Mouse (Mus musculus) heart, adult 2 months (tissue): ENCODE results near the gene Gm20388. TPM values are rescaled to one million over a fixed set of nuclear protein-coding genes. Genes with fewer than 3 reads are reported as not detected.

ENCODE experiments used
- DNase-seq, 2 experiments: peaks; one replicate each; pipeline ENCODE4 v3.0.0; 2021
- H3K27ac ChIP-seq: fragments of 200-600 bp; 2 replicates; pipeline ENCODE4 v1.8.1; 2022
- H3K27me3 ChIP-seq: fragments of 200-500 bp; 2 replicates; pipeline ENCODE4 v1.6.1; 2012; ENCODE audit warnings: mild to moderate bottlenecking, low read length, inconsistent platforms, mixed read lengths; ENCODE audit not compliant: control insufficient read depth, insufficient read depth
- H3K36me3 ChIP-seq: fragments of 200-500 bp; 2 replicates; pipeline ENCODE4 v1.6.1; 2012; ENCODE audit warnings: low read length, inconsistent platforms; ENCODE audit not compliant: control insufficient read depth, insufficient read depth
- H3K4me1 ChIP-seq: fragments of 200-500 bp; 2 replicates; pipeline ENCODE4 v1.6.1; 2011; ENCODE audit warnings: low read length; ENCODE audit not compliant: control insufficient read depth, insufficient read depth
- H3K4me3 ChIP-seq: fragments of 200-600 bp; 2 replicates; pipeline ENCODE4 v1.8.1; 2022
- H3K79me2 ChIP-seq: fragments of 200-500 bp; replicated peaks from 2 replicates; pipeline ENCODE4 v1.6.1; 2012; ENCODE audit warnings: mild to moderate bottlenecking, inconsistent platforms, low read length, moderate library complexity, mixed read lengths; ENCODE audit not compliant: control insufficient read depth, insufficient read depth
- H3K9ac ChIP-seq: fragments of 200-500 bp; 2 replicates; pipeline ENCODE4 v1.6.1; 2012; ENCODE audit warnings: low read depth, mild to moderate bottlenecking, control low read depth, inconsistent platforms, low read length, mixed read lengths
- CTCF ChIP-seq: fragments of 200-600 bp; IDR thresholded peaks from 2 replicates; pipeline ENCODE4 v1.8.1; 2022; ENCODE audit warnings: antibody characterized with exemption, mild to moderate bottlenecking, moderate library complexity
- EP300 ChIP-seq: fragments of 200-500 bp; IDR thresholded peaks from 2 replicates; pipeline ENCODE4 v1.6.1; 2011; ENCODE audit warnings: low read depth, low read length, control low read depth; ENCODE audit not compliant: insufficient read depth
- POLR2A ChIP-seq: fragments of 200-500 bp; IDR thresholded peaks from 2 replicates; pipeline ENCODE4 v1.6.1; 2011; ENCODE audit warnings: mild to moderate bottlenecking, low read depth, low read length, control low read depth; ENCODE audit not compliant: insufficient read depth
- WGBS: fragments of 180-500 bp; shearing (Covaris S2); methylation state at CpG from one replicate; pipeline ENCODE4 v1.1.7; 2018; 5-methylcytosine and 5-hydroxymethylcytosine counted together
- intact Hi-C: fragments of 180-260 bp; cut with DNase I; formaldehyde crosslinking; loops from one replicate; pipeline ENCODE4 v1.15.1; 2025
- polyA plus RNA-seq: library from polyadenylated mRNA; depleted of rRNA; stranded (reverse); fragments of >200 nt; gene quantifications from 2 replicates; pipeline ENCODE4 v1.2.3, GENCODE M21; 2012
- total RNA-seq, 2 experiments: library from RNA; stranded (reverse); gene quantifications; 2 replicates each; pipeline ENCODE4 v1.2.3; 2021

Gene Gm20388
- total and polyA plus RNA-seq, 3 experiments, result 1.8 to 32.3 TPM; not detected in 1

DNA sequence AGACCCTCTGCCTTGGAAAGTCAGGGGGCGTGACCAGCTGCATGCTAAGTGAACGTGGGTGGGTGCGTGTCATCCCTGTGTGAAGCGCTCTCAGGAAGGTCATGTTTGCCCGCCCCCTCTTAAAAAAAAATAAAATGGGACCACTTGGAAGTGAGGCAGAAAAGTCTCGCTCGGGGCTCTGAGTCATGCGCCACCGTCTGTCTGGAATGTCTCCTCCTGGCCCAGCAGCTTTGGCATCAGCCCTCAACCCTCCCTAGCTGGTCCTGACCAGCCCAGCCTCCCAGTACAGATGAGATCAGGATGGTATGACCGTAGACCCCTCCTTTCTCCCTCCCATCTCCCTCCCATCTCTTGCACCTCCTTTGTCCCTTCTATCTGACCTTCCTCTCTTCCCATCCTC, 2314.8 kb downstream of the Gm20388 start:
- no peaks in the 10 kb centered on the region for H3K36me3 ChIP-seq
- H3K4me3 ChIP-seq, result no peak overlapping the region
- DNase-seq, result no peak
- H3K27me3 ChIP-seq, result no peaks in the 10 kb centered on the region
- 48% methylated on average over 10 of the region's 10 CpGs for WGBS
- TF ChIP-seq POLR2A (no peak), EP300 (no peak), CTCF (peak; percentile 47)
- no peak overlapping the region for H3K27ac ChIP-seq
- H3K79me2 ChIP-seq, result no peaks in the 10 kb centered on the region
- intact Hi-C loops, result no loop called here
- H3K9ac ChIP-seq, result no peak overlapping the region
- no peaks in the 10 kb centered on the region; the same call in 1 of the 2 replicates for H3K4me1 ChIP-seq

DNA sequence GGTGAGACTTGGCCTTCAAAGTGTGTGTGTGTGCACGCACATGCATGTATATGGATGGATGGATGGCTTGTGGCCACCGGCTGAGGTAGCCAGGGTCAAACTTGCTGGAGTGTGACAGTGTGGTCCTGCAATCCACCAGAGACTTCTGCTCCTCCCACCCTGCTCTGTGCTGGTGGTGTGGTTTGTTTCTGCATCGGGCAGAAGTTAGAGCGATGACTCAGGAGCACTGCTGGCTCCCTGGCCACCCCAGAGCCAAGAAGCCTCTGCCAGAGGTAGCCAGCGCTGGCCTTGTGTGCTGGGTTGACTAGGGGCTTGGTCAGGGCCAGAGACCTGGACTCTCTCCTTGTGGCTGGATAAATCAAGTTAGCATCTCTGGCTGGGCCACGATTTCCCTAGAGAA, 2316.7 kb downstream of the Gm20388 start:
- no peaks in the 10 kb centered on the region for H3K27me3 ChIP-seq
- intact Hi-C loops, result no loop called here
- no peak for DNase-seq
- no peaks in the 10 kb centered on the region for H3K79me2 ChIP-seq
- no peak overlapping the region for H3K4me3 ChIP-seq
- 77% methylated on average over 6 of the region's 6 CpGs for WGBS
- no peak overlapping the region for H3K27ac ChIP-seq
- H3K36me3 ChIP-seq, result no peaks in the 10 kb centered on the region
- TF ChIP-seq POLR2A (no peak), EP300 (no peak), CTCF (no peak)
- H3K4me1 ChIP-seq, result peaks cover 6% of the 10 kb centered on the region
- no peak overlapping the region for H3K9ac ChIP-seq

DNA sequence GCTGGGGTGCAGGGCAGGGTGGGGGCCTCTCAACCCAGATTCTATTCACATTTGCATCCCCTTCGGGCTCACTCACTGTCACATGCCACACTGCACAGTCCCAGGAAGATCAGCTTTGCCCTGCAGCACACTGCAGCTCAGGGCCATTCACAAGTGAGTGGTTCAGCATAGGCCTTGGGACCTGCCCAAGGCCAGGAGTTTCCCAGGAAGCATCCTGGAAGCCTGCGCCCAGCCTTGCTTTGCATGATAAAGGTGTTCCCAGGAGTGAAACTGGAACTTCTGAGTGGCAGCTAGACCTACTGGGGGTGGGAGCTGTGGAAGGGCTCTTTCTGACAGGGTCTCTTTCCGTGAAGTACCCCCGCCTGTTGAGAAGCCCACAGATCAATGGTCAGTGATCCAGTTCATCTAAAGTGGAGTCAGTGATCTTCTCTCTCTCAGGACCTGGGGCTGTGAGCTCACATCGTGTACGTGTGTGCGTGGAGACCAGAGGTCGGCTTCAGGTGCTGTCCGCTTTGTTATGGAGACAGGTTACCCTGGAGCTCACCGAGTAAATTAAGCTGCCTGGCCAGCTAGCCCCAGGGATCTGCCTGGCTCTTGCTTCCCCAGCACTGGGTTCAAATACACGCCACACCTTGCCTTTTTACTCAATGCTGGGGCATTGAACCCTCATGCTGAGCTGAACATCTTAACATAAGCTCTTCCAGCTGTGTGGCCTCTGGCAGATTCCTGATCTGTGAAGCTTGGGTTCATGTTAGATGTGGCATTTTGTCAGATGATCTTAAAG, 2318.3 kb downstream of the Gm20388 start:
- 92% methylated on average over 11 of the region's 11 CpGs for WGBS
- DNase-seq, result no peak
- TF ChIP-seq EP300, result no peak
- no peak for TF ChIP-seq CTCF
- no peak for TF ChIP-seq POLR2A
- peaks cover 15% of the 10 kb centered on the region for H3K4me1 ChIP-seq
- no peak overlapping the region for H3K4me3 ChIP-seq
- H3K27ac ChIP-seq, result no peak overlapping the region
- H3K27me3 ChIP-seq, result no peaks in the 10 kb centered on the region
- H3K9ac ChIP-seq, result no peak overlapping the region
- intact Hi-C loops, result no loop called here
- no peaks in the 10 kb centered on the region for H3K36me3 ChIP-seq
- H3K79me2 ChIP-seq, result no peaks in the 10 kb centered on the region

DNA sequence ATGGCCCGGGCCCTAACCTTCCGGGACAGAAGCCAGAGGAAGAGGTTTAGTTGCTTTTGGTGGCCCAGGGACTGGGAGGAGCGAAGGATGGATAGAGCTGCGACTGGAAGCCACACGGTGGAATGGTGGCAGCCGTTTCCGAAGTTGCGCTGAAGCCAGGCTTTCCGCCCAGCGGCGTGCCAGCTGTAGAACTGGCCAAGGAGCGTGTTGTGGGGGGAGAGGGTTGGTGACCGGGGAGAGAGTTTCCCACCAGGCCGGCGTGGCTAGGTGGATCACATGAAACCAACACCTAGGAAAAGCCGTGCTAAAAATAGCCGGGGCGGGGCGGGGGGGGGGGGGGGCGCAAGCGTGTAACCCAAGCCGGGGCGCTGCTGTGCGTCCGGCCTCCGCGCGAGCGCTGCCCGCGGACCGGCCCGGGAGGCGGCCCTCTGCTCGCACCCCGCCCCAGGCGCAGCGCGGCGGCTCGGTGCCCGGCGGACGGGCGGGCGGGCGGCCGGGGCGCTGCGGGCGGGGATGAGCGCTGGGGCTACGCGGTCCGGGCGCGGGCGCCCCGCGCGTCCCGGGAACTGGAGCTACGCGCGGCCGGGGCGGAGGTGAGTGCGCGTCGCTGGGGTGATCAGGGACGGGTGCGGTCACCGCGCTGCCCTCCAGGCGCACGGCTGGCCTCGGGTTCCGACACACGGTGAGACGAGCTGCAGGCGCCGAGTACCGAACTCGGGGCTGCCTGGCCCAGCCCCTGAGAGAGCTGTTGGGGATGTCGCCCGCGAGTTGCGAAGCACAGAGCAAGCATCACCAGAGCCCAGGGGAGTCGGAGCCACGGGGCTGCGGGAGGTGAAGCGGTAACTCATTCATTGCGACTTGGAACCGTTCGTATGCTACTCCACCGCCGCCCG, 2319.4 kb downstream of the Gm20388 start:
- no peaks in the 10 kb centered on the region for H3K27me3 ChIP-seq
- H3K27ac ChIP-seq, result peak overlapping the region; percentile 61
- intact Hi-C loops, result loop anchor here (1.0 to 5.0 kb wide), 3 partner anchors 29 to 88 kb away; no protein-coding TSS in a partner anchor
- no peaks in the 10 kb centered on the region for H3K79me2 ChIP-seq
- H3K36me3 ChIP-seq, result no peaks in the 10 kb centered on the region
- TF ChIP-seq EP300 (peak; percentile 59; the same call in 1 of the 2 replicates), POLR2A (no peak), CTCF (no peak)
- WGBS, result 2% methylated on average over 84 of the region's 98 CpGs
- peak; percentile 71 for DNase-seq
- peaks cover 17% of the 10 kb centered on the region for H3K4me1 ChIP-seq
- peak overlapping the region; percentile 66 for H3K4me3 ChIP-seq
- peak overlapping the region; percentile 90 for H3K9ac ChIP-seq

DNA sequence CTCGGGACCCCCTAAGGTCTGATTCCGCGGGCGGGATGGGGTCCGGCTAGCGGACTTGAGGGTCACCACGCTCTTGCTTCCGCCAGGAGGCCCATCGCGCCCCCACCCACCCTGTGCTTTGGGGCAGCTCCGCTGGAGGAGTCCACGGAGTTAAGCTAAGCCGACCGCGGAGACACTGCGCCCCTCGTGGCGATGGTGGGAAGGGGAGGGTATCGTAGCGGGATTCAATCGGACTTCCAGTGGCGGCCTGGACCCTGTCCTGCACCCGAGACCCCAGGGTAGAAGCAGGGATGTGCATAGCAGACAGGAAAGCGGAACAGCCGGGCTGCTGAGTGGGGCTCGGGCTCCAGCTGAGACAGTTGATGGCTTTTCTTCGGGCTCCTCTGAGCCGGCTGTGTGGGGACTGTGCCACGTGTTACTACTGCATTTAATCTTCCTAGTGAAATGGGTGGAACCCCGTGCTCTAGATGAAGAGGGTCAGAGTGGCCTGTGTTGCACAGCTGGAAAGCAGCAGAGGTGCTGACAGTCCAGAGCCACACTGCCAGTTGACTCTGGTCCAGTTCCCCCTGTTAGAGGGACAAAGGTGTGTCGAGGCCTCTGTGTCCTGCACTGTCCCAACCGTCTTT, 2320.2 kb downstream of the Gm20388 start:
- Histone ChIP-seq H3K4me1 (peaks cover 17% of the 10 kb centered on the region), H3K27me3 (no peaks in the 10 kb centered on the region), H3K27ac (peak overlapping the region; percentile 61), H3K36me3 (no peaks in the 10 kb centered on the region), H3K4me3 (peak overlapping the region; percentile 66), H3K9ac (peak overlapping the region; percentile 90), H3K79me2 (no peaks in the 10 kb centered on the region)
- peak; percentile 74 to 87 for DNase-seq
- WGBS, result 4% methylated on average over 32 of the region's 32 CpGs
- TF ChIP-seq POLR2A, result 0 out of 2 replicates have a peak, but pooled peaks have one; percentile 13
- peak; percentile 95 for TF ChIP-seq CTCF
- 0 out of 2 replicates have a peak, but pooled peaks have one; percentile 26 for TF ChIP-seq EP300
- intact Hi-C loops, result loop anchor here (1.0 to 5.0 kb wide), 3 partner anchors 28 to 89 kb away; no protein-coding TSS in a partner anchor
